10 mouse cellular contexts compared by ENCODE assay signal in genomic region chr5:140644263-140644662, GRCm38 (mm10). TPM values are rescaled to one million over a fixed set of nuclear protein-coding genes. Genes with fewer than 3 reads are reported as not detected.
DNase-seq lines count a peak whose midpoint lies in the region; ATAC-seq and TF ChIP-seq lines count a peak whose summit lies in the region.
"Had no signal": no experiment of that assay in that cellular context is flagged by ENCODE, and none has a peak within 500 bp of the region (broad histone marks: within the 10 kb centered on the region; RNA-seq: fewer than 3 reads in every experiment).

No protein-coding gene starts in this region.

- H3K9me3 ChIP-seq in forebrain, embryonic 12.5 days, result no peaks in the 10 kb centered on the region
- no peaks in the 10 kb centered on the region for H3K9me3 ChIP-seq in forebrain, embryonic 14.5 days (replicated peaks; ENCODE audit: control insufficient read depth, low read length)
- H3K9me3 ChIP-seq in liver, embryonic 14.5 days (ENCODE audit: control insufficient read depth, low read length), result no peaks in the 10 kb centered on the region

- no peak for DNase-seq in forebrain, embryonic 14.5 days (ENCODE audit: low spot score)
- DNase-seq in left cerebral cortex, adult 2 months (ENCODE audit: extremely low spot score in 1 of 2, low spot score in 2 of 2), result no peak
- no peak for DNase-seq in left cerebral cortex, postnatal 25 days (ENCODE audit: low spot score in 2 of 2)
- DNase-seq in R1 (ENCODE audit: low read depth, low spot score), result peak; percentile 45
- no peak for DNase-seq in liver, embryonic 14.5 days (ENCODE audit: low read depth in 3 of 3, low spot score in 3 of 3)
- no peak for DNase-seq in retina, postnatal 1 day
- no peak for DNase-seq in gastrocnemius, postnatal 14 days
- DNase-seq: cerebellum, adult 8-10 months; right cerebral cortex, adult 18-20 months had no signal

- TF ChIP-seq EP300 in liver, embryonic 14.5 days (IDR thresholded peaks at IDR 0.05; ENCODE audit: low read depth), result no peak

- WGBS in forebrain, embryonic 12.5 days, result 94% methylated on average over 6 of the region's 6 CpGs
- WGBS in forebrain, embryonic 14.5 days, result 86% methylated on average over 6 of the region's 6 CpGs
- 56% methylated on average over 6 of the region's 6 CpGs for WGBS in liver, embryonic 14.5 days (ENCODE audit: insufficient replicate concordance)

- TF ChIP-seq CTCF in left cerebral cortex, adult 2 months (IDR thresholded peaks at IDR 0.05), result peak; percentile 38
- peak; percentile 65 for TF ChIP-seq CTCF in liver, embryonic 14.5 days (IDR thresholded peaks at IDR 0.05; ENCODE audit: low read depth)

- H3K27ac ChIP-seq in forebrain, embryonic 12.5 days, result no peak overlapping the region
- no peak overlapping the region for H3K27ac ChIP-seq in forebrain, embryonic 14.5 days (ENCODE audit: low read depth, low read length)
- no peak overlapping the region for H3K27ac ChIP-seq in left cerebral cortex, adult 2 months
- H3K27ac ChIP-seq in liver, embryonic 14.5 days, result peak overlapping the region; percentile 85

- peaks cover 74% of the 10 kb centered on the region for H3K4me1 ChIP-seq in forebrain, embryonic 12.5 days
- peaks cover 30% of the 10 kb centered on the region for H3K4me1 ChIP-seq in forebrain, embryonic 14.5 days (ENCODE audit: control insufficient read depth, insufficient read depth, low read length)
- H3K4me1 ChIP-seq in liver, embryonic 14.5 days (replicated peaks; ENCODE audit: control insufficient read depth in 2 of 2, insufficient read depth in 2 of 2, low read length in 1 of 2), result peaks cover 23 to 46% of the 10 kb centered on the region in 2 experiments

- H3K36me3 ChIP-seq in forebrain, embryonic 12.5 days (replicated peaks), result peaks cover 71% of the 10 kb centered on the region
- peaks cover 54% of the 10 kb centered on the region for H3K36me3 ChIP-seq in forebrain, embryonic 14.5 days (ENCODE audit: control insufficient read depth, insufficient read depth, low read length)
- H3K36me3 ChIP-seq in liver, embryonic 14.5 days (replicated peaks; ENCODE audit: control insufficient read depth, insufficient read depth, low read depth), result no peaks in the 10 kb centered on the region

- no peaks in the 10 kb centered on the region for H3K27me3 ChIP-seq in forebrain, embryonic 12.5 days
- H3K27me3 ChIP-seq in forebrain, embryonic 14.5 days (replicated peaks; ENCODE audit: control insufficient read depth, insufficient read depth, low read length), result no peaks in the 10 kb centered on the region
- no peaks in the 10 kb centered on the region for H3K27me3 ChIP-seq in liver, embryonic 14.5 days (ENCODE audit: control insufficient read depth, insufficient read depth, low read length)

- no peak for ATAC-seq in forebrain, embryonic 12.5 days (ENCODE audit: low FRiP score)
- ATAC-seq in forebrain, embryonic 14.5 days, result no peak
- no peak for ATAC-seq in liver, embryonic 14.5 days (ENCODE audit: insufficient read depth)

- peak overlapping the region; percentile 97; the same call in 1 of the 2 replicates for H3K4me2 ChIP-seq in forebrain, embryonic 12.5 days
- H3K4me2 ChIP-seq in forebrain, embryonic 14.5 days (ENCODE audit: low read length), result no peak overlapping the region; the same call in 1 of the 2 replicates
- H3K4me2 ChIP-seq in liver, embryonic 14.5 days (ENCODE audit: low read depth), result peak overlapping the region; percentile 71

- H3K9ac ChIP-seq in forebrain, embryonic 12.5 days, result no peak overlapping the region
- no peak overlapping the region for H3K9ac ChIP-seq in forebrain, embryonic 14.5 days (ENCODE audit: low read length)
- peak overlapping the region; percentile 41 for H3K9ac ChIP-seq in liver, embryonic 14.5 days (replicated peaks)

- intact Hi-C loops in left cerebral cortex, adult 2 months (cut with DNase I), result no loop called here
- intact Hi-C loops in left cerebral cortex, postnatal 25 days (cut with DNase I), result no loop called here
- intact Hi-C loops in gastrocnemius, postnatal 14 days (cut with DNase I; ENCODE audit: low total_unique reads), result no loop called here

- H3K4me3 ChIP-seq in forebrain, embryonic 12.5 days (replicated peaks), result no peak overlapping the region
- no peak overlapping the region for H3K4me3 ChIP-seq in forebrain, embryonic 14.5 days (ENCODE audit: low read depth, low read length)
- H3K4me3 ChIP-seq in left cerebral cortex, adult 2 months, result no peak overlapping the region
- H3K4me3 ChIP-seq in liver, embryonic 14.5 days (ENCODE audit: insufficient read depth in 1 of 2, low read depth in 2 of 2, low read length in 2 of 2), result peak overlapping the region in 1 of 2 experiments; percentile 29; a peak in 1 of 4 replicates

RNA-seq across cellular contexts. Expression of gene Ttyh3, which starts 4.6 kb away (rescaled TPM):
- 84.5 and 88.0 TPM in 2 replicates for polyA plus RNA-seq in forebrain, embryonic 12.5 days (2016; fragmentation: Nextera tagmentation; extraction: Ambion mirVana)
- 65.8 and 72.3 TPM in 2 replicates for polyA plus RNA-seq in forebrain, embryonic 14.5 days (2014; fragmentation: Nextera tagmentation; extraction: Ambion mirVana)
- total RNA-seq in left cerebral cortex, adult 2 months (2021), result 100 to 1,000 TPM; 244 to 247 TPM
- 100 to 1,000 TPM; 272 to 289 TPM for total RNA-seq in left cerebral cortex, postnatal 25 days (2021)
- 8.3 and 10.1 TPM in 2 replicates for polyA plus RNA-seq in liver, embryonic 14.5 days (2012; rRNA removed)
- 5.4 and 7.2 TPM in 2 replicates for polyA plus RNA-seq in liver, embryonic 14.5 days (2014; fragmentation: Nextera tagmentation; extraction: Ambion mirVana)
- 10 to 100 TPM; 16.9 to 22.5 TPM for total RNA-seq in gastrocnemius, postnatal 14 days (2021)

RNA-seq across cellular contexts. Expression of gene Lfng, which starts 37.1 kb away (rescaled TPM):
- 30.9 and 32.8 TPM in 2 replicates for polyA plus RNA-seq in forebrain, embryonic 12.5 days (2016; fragmentation: Nextera tagmentation; extraction: Ambion mirVana)
- polyA plus RNA-seq in forebrain, embryonic 14.5 days (2014; fragmentation: Nextera tagmentation; extraction: Ambion mirVana), result 30.9 TPM in 2 replicates
- 10 to 100 TPM; 25.9 to 26.2 TPM for total RNA-seq in left cerebral cortex, adult 2 months (2021)
- 10 to 100 TPM; 19.3 to 21.1 TPM for total RNA-seq in left cerebral cortex, postnatal 25 days (2021)
- 12.1 and 15.8 TPM in 2 replicates for polyA plus RNA-seq in liver, embryonic 14.5 days (2012; rRNA removed)
- 9.9 and 11.4 TPM in 2 replicates for polyA plus RNA-seq in liver, embryonic 14.5 days (2014; fragmentation: Nextera tagmentation; extraction: Ambion mirVana)
- 1 to 10 TPM; 5.6 to 9.8 TPM for total RNA-seq in gastrocnemius, postnatal 14 days (2021)

RNA-seq across cellular contexts. Expression of gene Iqce, which starts 57.9 kb away (rescaled TPM):
- polyA plus RNA-seq in forebrain, embryonic 12.5 days (2016; fragmentation: Nextera tagmentation; extraction: Ambion mirVana), result 30.7 and 31.2 TPM in 2 replicates
- 13.4 and 18.9 TPM in 2 replicates for polyA plus RNA-seq in forebrain, embryonic 14.5 days (2014; fragmentation: Nextera tagmentation; extraction: Ambion mirVana)
- 10 to 100 TPM; 56.2 to 65.9 TPM for total RNA-seq in left cerebral cortex, adult 2 months (2021)
- 10 to 100 TPM; 43.4 to 50.4 TPM for total RNA-seq in left cerebral cortex, postnatal 25 days (2021)
- 3.8 and 4.6 TPM in 2 replicates for polyA plus RNA-seq in liver, embryonic 14.5 days (2012; rRNA removed)
- polyA plus RNA-seq in liver, embryonic 14.5 days (2014; fragmentation: Nextera tagmentation; extraction: Ambion mirVana), result 3.2 and 3.4 TPM in 2 replicates
- 1 to 10 TPM; 4.4 to 5.1 TPM for total RNA-seq in gastrocnemius, postnatal 14 days (2021)

Comparison
In these comparisons a context has a peak if more than half of its experiments do, and no peak if none do; other contexts are left out.
1. RNA of gene Ttyh3, which starts 4.6 kb away (total RNA-seq): 272 to 289 TPM in left cerebral cortex, postnatal 25 days and 244 to 247 TPM in left cerebral cortex, adult 2 months; 16.9 to 22.5 TPM in gastrocnemius, postnatal 14 days; every median in the first group is over 10 times any median in the second.
2. RNA of gene Iqce, which starts 57.9 kb away (total RNA-seq): 56.2 to 65.9 TPM in left cerebral cortex, adult 2 months and 43.4 to 50.4 TPM in left cerebral cortex, postnatal 25 days; 4.4 to 5.1 TPM in gastrocnemius, postnatal 14 days; every median in the first group is over 4 times any median in the second.